In genomic region chr3:61067067-61067466, GRCm38 (mm10) we compare ENCODE assay signal across 26 mouse cellular contexts.
DNase-seq lines count a peak whose midpoint lies in the region; ATAC-seq lines count a peak whose summit lies in the region.
"Had no signal": no experiment of that assay in that cellular context is flagged by ENCODE, and none has a peak within 500 bp of the region (broad histone marks: within the 10 kb centered on the region; RNA-seq: fewer than 3 reads in every experiment).

No protein-coding gene starts in this region.

- H3K9me3 ChIP-seq in forebrain, embryonic 14.5 days (replicated peaks; ENCODE audit: control insufficient read depth, low read length): no peaks in the 10 kb centered on the region
- H3K9me3 ChIP-seq: heart, embryonic 13.5 days; hindbrain, embryonic 15.5 days; kidney, embryonic 15.5 days; liver, embryonic 12.5 days; megakaryocyte, embryonic 14.5 days; midbrain, embryonic 12.5 days; stomach, embryonic 15.5 days had no signal

- no peak overlapping the region for H3K27ac ChIP-seq in forebrain, embryonic 14.5 days (ENCODE audit: low read depth, low read length)
- H3K27ac ChIP-seq: gastrocnemius, adult 2 months; heart, adult 2 months; heart, embryonic 13.5 days; hindbrain, embryonic 15.5 days; kidney, embryonic 15.5 days; left cerebral cortex, adult 2 months; liver, embryonic 12.5 days; midbrain, embryonic 12.5 days; stomach, embryonic 15.5 days had no signal

- peak; percentile 10 for DNase-seq in left cerebral cortex, postnatal 4 days
- DNase-seq in left cerebral cortex, postnatal 25 days (ENCODE audit: low spot score in 2 of 2): no peak
- peak; percentile 27 for DNase-seq in retina, postnatal 1 day
- no peak for DNase-seq in retina, embryonic 14.5 days (ENCODE audit: low spot score)
- DNase-seq in forebrain, embryonic 14.5 days (ENCODE audit: low spot score): peak; percentile 40
- no peak for DNase-seq in cerebellum, adult 8-10 months
- DNase-seq: adrenal gland, adult 8-10 months; B cell, adult 2 months; cerebellum, adult 11-12 months; cerebellum, postnatal 14 days; gastrocnemius, adult 2 months; heart, adult 2 months; heart, postnatal 10 days; kidney, adult 18-20 months; kidney, postnatal 25 days; liver, postnatal 0 days; lung, postnatal 4 days; right cerebral cortex, postnatal 25 days had no signal

- H3K4me3 ChIP-seq in forebrain, embryonic 14.5 days (ENCODE audit: low read depth, low read length): no peak overlapping the region
- H3K4me3 ChIP-seq: gastrocnemius, adult 2 months; heart, adult 2 months; heart, embryonic 13.5 days; hindbrain, embryonic 15.5 days; kidney, embryonic 15.5 days; left cerebral cortex, adult 2 months; liver, embryonic 12.5 days; megakaryocyte, embryonic 14.5 days; midbrain, embryonic 12.5 days; stomach, embryonic 15.5 days had no signal

- no peak overlapping the region for H3K9ac ChIP-seq in forebrain, embryonic 14.5 days (ENCODE audit: low read length)
- H3K9ac ChIP-seq: heart, embryonic 13.5 days; hindbrain, embryonic 15.5 days; kidney, embryonic 15.5 days; liver, embryonic 12.5 days; liver, postnatal 0 days; midbrain, embryonic 12.5 days; stomach, embryonic 15.5 days had no signal

- intact Hi-C loops in left cerebral cortex, postnatal 4 days (cut with DNase I): no loop called here
- intact Hi-C loops in left cerebral cortex, postnatal 25 days (cut with DNase I): no loop called here

- peak; percentile 71; the same call in 1 of the 2 replicates for ATAC-seq in forebrain, embryonic 14.5 days
- ATAC-seq: liver, embryonic 12.5 days; liver, postnatal 0 days had no signal

- WGBS in forebrain, embryonic 14.5 days: 12% methylated on average over 1 of the region's 1 CpGs

- no peak overlapping the region for H3K4me2 ChIP-seq in forebrain, embryonic 14.5 days (ENCODE audit: low read length)
- H3K4me2 ChIP-seq: heart, embryonic 13.5 days; hindbrain, embryonic 15.5 days; kidney, embryonic 15.5 days; liver, embryonic 12.5 days; midbrain, embryonic 12.5 days; stomach, embryonic 15.5 days had no signal

- no peaks in the 10 kb centered on the region for H3K4me1 ChIP-seq in forebrain, embryonic 14.5 days (ENCODE audit: control insufficient read depth, insufficient read depth, low read length)
- H3K4me1 ChIP-seq: heart, embryonic 13.5 days; hindbrain, embryonic 15.5 days; kidney, embryonic 15.5 days; midbrain, embryonic 12.5 days; stomach, embryonic 15.5 days had no signal

- no peaks in the 10 kb centered on the region for H3K27me3 ChIP-seq in forebrain, embryonic 14.5 days (replicated peaks; ENCODE audit: control insufficient read depth, insufficient read depth, low read length)
- H3K27me3 ChIP-seq: heart, embryonic 13.5 days; hindbrain, embryonic 15.5 days; kidney, embryonic 15.5 days; liver, embryonic 12.5 days; megakaryocyte, embryonic 14.5 days; midbrain, embryonic 12.5 days; stomach, embryonic 15.5 days had no signal

- no peaks in the 10 kb centered on the region for H3K36me3 ChIP-seq in forebrain, embryonic 14.5 days (ENCODE audit: control insufficient read depth, insufficient read depth, low read length)
- H3K36me3 ChIP-seq: heart, embryonic 13.5 days; hindbrain, embryonic 15.5 days; kidney, embryonic 15.5 days; liver, embryonic 12.5 days; midbrain, embryonic 12.5 days; stomach, embryonic 15.5 days had no signal

Comparison
In these comparisons a context has a peak if more than half of its experiments do, and no peak if none do; other contexts are left out.
1. DNase-seq: peak in left cerebral cortex, postnatal 4 days (single experiment), retina, postnatal 1 day (single experiment) and forebrain, embryonic 14.5 days (single experiment); none in left cerebral cortex, postnatal 25 days (0 of 2), retina, embryonic 14.5 days (single experiment) and cerebellum, adult 8-10 months (single experiment).